28 mouse cellular contexts compared by ENCODE assay signal in the genomic region with DNA sequence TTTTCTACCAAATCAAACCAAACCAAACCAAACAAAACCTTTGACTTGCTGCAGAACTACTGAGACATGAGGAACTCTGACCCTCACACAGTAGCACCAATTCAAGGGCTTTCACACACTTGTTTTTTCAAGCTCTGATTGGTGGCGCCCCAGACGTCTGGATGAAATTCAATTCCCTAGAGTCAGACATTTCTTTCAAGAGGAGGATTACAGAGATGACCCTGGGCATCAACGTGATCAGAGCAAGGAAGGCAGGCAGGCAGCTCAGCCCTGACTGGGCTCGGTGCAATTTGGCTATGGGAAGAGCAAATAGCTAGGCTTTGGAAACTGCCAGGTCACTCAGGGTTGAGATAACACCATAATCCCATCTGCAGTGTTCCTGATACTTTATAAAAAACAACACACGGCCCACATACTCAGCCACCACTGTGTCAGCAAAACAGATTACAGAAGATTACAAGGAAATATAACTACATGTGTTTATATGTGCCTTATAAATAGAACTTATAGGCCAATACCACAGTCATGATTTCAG. TPM values are rescaled to one million over a fixed set of nuclear protein-coding genes. Genes with fewer than 3 reads are reported as not detected.
DNase-seq lines count a peak whose midpoint lies in the region; ATAC-seq and TF ChIP-seq lines count a peak whose summit lies in the region.
"Had no signal": no experiment of that assay in that cellular context is flagged by ENCODE, and none has a peak within 500 bp of the region (broad histone marks: within the 10 kb centered on the region; RNA-seq: fewer than 3 reads in every experiment).

No protein-coding gene starts in this region.

- DNase-seq in lung, embryonic 14.5 days = no peak
- DNase-seq in lung, postnatal 0 days (ENCODE audit: low spot score) = no peak
- DNase-seq in embryo, embryonic 10.5 days (ENCODE audit: low spot score) = peak; percentile 54
- peak; percentile 32 for DNase-seq in embryonic facial prominence, embryonic 10.5 days (ENCODE audit: low spot score)
- DNase-seq: adrenal gland, adult 8-10 months; cerebellum, adult 9-11 months; kidney, adult 18-20 months; kidney, postnatal 10 days; right cerebral cortex, postnatal 25 days had no signal

- H3K27me3 ChIP-seq in lung, embryonic 14.5 days (ENCODE audit: insufficient read depth, low read length) = no peaks in the 10 kb centered on the region
- 0 out of 2 replicates have a peak, but pooled peaks cover 4% of the 10 kb centered on the region for H3K27me3 ChIP-seq in lung, postnatal 0 days (replicated peaks; ENCODE audit: insufficient read depth, low read length)
- H3K27me3 ChIP-seq in embryonic facial prominence, embryonic 10.5 days (replicated peaks; ENCODE audit: low read depth, poor library complexity, severe bottlenecking) = peaks cover 35% of the 10 kb centered on the region
- H3K27me3 ChIP-seq: limb, embryonic 15.5 days had no signal

- no peak overlapping the region for H3K4me3 ChIP-seq in lung, embryonic 14.5 days (ENCODE audit: low read depth, low read length)
- no peak overlapping the region for H3K4me3 ChIP-seq in lung, postnatal 0 days (ENCODE audit: low read depth, low read length)
- no peak overlapping the region for H3K4me3 ChIP-seq in embryonic facial prominence, embryonic 10.5 days
- H3K4me3 ChIP-seq: forebrain, embryonic 12.5 days; heart, embryonic 12.5 days; layer of hippocampus, adult 2 months; limb, embryonic 15.5 days had no signal

- no peak for TF ChIP-seq EP300 in lung, postnatal 0 days (IDR thresholded peaks at IDR 0.05)

- peaks cover 7% of the 10 kb centered on the region; the same call in 1 of the 2 replicates for H3K4me1 ChIP-seq in lung, embryonic 14.5 days (ENCODE audit: insufficient read depth)
- H3K4me1 ChIP-seq in lung, postnatal 0 days (ENCODE audit: insufficient read depth, low read depth, low read length) = peaks cover 3% of the 10 kb centered on the region; the same call in 1 of the 2 replicates
- H3K4me1 ChIP-seq in embryonic facial prominence, embryonic 10.5 days = peaks cover 29% of the 10 kb centered on the region

- H3K9me3 ChIP-seq in lung, embryonic 14.5 days (ENCODE audit: low read depth, low read length) = no peaks in the 10 kb centered on the region
- H3K9me3 ChIP-seq in lung, postnatal 0 days (ENCODE audit: low read length) = no peaks in the 10 kb centered on the region
- H3K9me3 ChIP-seq in embryonic facial prominence, embryonic 10.5 days = no peaks in the 10 kb centered on the region
- H3K9me3 ChIP-seq: forebrain, embryonic 12.5 days; heart, embryonic 12.5 days; limb, embryonic 15.5 days had no signal

- ATAC-seq in lung, embryonic 14.5 days (ENCODE audit: insufficient read depth) = no peak
- no peak for ATAC-seq in lung, postnatal 0 days
- peak; percentile 55 for ATAC-seq in megakaryocyte-erythroid progenitor cell, adult 5-6 weeks (replicated peaks; ENCODE audit: low FRiP score, low TSS enrichment, poor library complexity, severe bottlenecking)
- no peak for ATAC-seq in frontal cortex, adult (ENCODE audit: low TSS enrichment)
- no peak for ATAC-seq in CD4-positive, CD25-positive, alpha-beta regulatory T cell, adult 4 months
- ATAC-seq: hindbrain, embryonic 16.5 days had no signal

- H3K9ac ChIP-seq in lung, embryonic 14.5 days = no peak overlapping the region
- H3K9ac ChIP-seq in lung, postnatal 0 days (replicated peaks; ENCODE audit: low read depth) = no peak overlapping the region
- H3K9ac ChIP-seq: forebrain, embryonic 12.5 days; heart, embryonic 12.5 days; limb, embryonic 15.5 days had no signal

- H3K27ac ChIP-seq in lung, embryonic 14.5 days (ENCODE audit: low read depth) = no peak overlapping the region
- H3K27ac ChIP-seq in lung, postnatal 0 days (ENCODE audit: low read length) = no peak overlapping the region
- no peak overlapping the region for H3K27ac ChIP-seq in embryonic facial prominence, embryonic 10.5 days (replicated peaks)
- H3K27ac ChIP-seq: forebrain, embryonic 12.5 days; layer of hippocampus, adult 2 months; limb, embryonic 15.5 days; macrophage had no signal

- 0 out of 2 replicates have a peak overlapping the region, but pooled peaks have one; percentile 16 for H3K4me2 ChIP-seq in lung, embryonic 14.5 days
- H3K4me2 ChIP-seq in lung, postnatal 0 days (replicated peaks; ENCODE audit: low read depth, low read length) = no peak overlapping the region
- H3K4me2 ChIP-seq: forebrain, embryonic 12.5 days; heart, embryonic 12.5 days; limb, embryonic 15.5 days had no signal

- no peaks in the 10 kb centered on the region for H3K36me3 ChIP-seq in lung, embryonic 14.5 days (ENCODE audit: insufficient read depth)
- H3K36me3 ChIP-seq in lung, postnatal 0 days (ENCODE audit: insufficient read depth, low read length) = no peaks in the 10 kb centered on the region
- H3K36me3 ChIP-seq in embryonic facial prominence, embryonic 10.5 days (replicated peaks) = no peaks in the 10 kb centered on the region
- H3K36me3 ChIP-seq: forebrain, embryonic 12.5 days; heart, embryonic 12.5 days; limb, embryonic 15.5 days had no signal

- WGBS in lung, embryonic 14.5 days = 16% methylated on average over 5 of the region's 5 CpGs
- WGBS in lung, postnatal 0 days = 20% methylated on average over 5 of the region's 5 CpGs
- 21% methylated on average over 5 of the region's 5 CpGs for WGBS in embryonic facial prominence, embryonic 10.5 days

- no peak for TF ChIP-seq CTCF in lung, embryonic 14.5 days (IDR thresholded peaks at IDR 0.05; ENCODE audit: low read depth)
- TF ChIP-seq CTCF in lung, postnatal 0 days (IDR thresholded peaks at IDR 0.05) = no peak

RNA-seq across cellular contexts. Expression of a gene that starts 0.8 kb away (rescaled TPM):
- 2.0 and 2.3 TPM in 2 replicates for polyA plus RNA-seq in lung, embryonic 14.5 days (2014; fragmentation: Nextera tagmentation; extraction: Ambion mirVana)
- polyA plus RNA-seq in lung, postnatal 0 days (2015; fragmentation: Nextera tagmentation; extraction: Ambion mirVana) = 5.2 and 6.1 TPM in 2 replicates
- not detected in 2 replicates for polyA plus RNA-seq in embryonic facial prominence, embryonic 10.5 days (2016; fragmentation: Nextera tagmentation; extraction: Ambion mirVana)
- not detected in 2 replicates for total RNA-seq in megakaryocyte-erythroid progenitor cell, adult 5-6 weeks (2014; fragmentation: Nextera tagmentation)
- total RNA-seq in megakaryocyte-erythroid progenitor cell, adult 5-6 weeks (2017) = not detected in 2 replicates
- polyA plus RNA-seq in CD4-positive, CD25-positive, alpha-beta regulatory T cell, adult 4 months (2017; shearing (Covaris generic)) = not detected
- total RNA-seq: granulocyte monocyte progenitor cell, adult 5-6 weeks; neutrophil, adult 5-6 weeks had no signal
- polyA plus RNA-seq: macrophage; thymus, postnatal 0 days had no signal

RNA-seq across cellular contexts. Expression of a gene that starts 16.4 kb away (rescaled TPM):
- polyA plus RNA-seq in lung, embryonic 14.5 days (2014; fragmentation: Nextera tagmentation; extraction: Ambion mirVana) = not detected in 2 replicates
- polyA plus RNA-seq in lung, postnatal 0 days (2015; fragmentation: Nextera tagmentation; extraction: Ambion mirVana) = 0.20 TPM in 1 of 2 replicates, not detected in the other
- not detected in 2 replicates for polyA plus RNA-seq in embryonic facial prominence, embryonic 10.5 days (2016; fragmentation: Nextera tagmentation; extraction: Ambion mirVana)
- not detected in 2 replicates for total RNA-seq in megakaryocyte-erythroid progenitor cell, adult 5-6 weeks (2014; fragmentation: Nextera tagmentation)
- not detected in 2 replicates for total RNA-seq in megakaryocyte-erythroid progenitor cell, adult 5-6 weeks (2017)
- not detected for polyA plus RNA-seq in CD4-positive, CD25-positive, alpha-beta regulatory T cell, adult 4 months (2017; shearing (Covaris generic))
- total RNA-seq: adrenal gland, adult 8-10 months; gastrocnemius, adult 8-10 months; granulocyte monocyte progenitor cell, adult 5-6 weeks; heart, postnatal 25 days; layer of hippocampus, adult 2 months; left cerebral cortex, postnatal 36 days; midbrain, postnatal 0 days; neutrophil, adult 5-6 weeks had no signal
- polyA plus RNA-seq: cortical plate, adult 2 months; forebrain, embryonic 12.5 days; frontal cortex, adult 2 months; heart, embryonic 12.5 days; hindbrain, embryonic 16.5 days; limb, embryonic 15.5 days; macrophage; midbrain, postnatal 0 days had no signal

RNA-seq across cellular contexts. Expression of a gene that starts 38.8 kb away (rescaled TPM):
- polyA plus RNA-seq in lung, embryonic 14.5 days (2014; fragmentation: Nextera tagmentation; extraction: Ambion mirVana) = not detected in 2 replicates
- polyA plus RNA-seq in lung, postnatal 0 days (2015; fragmentation: Nextera tagmentation; extraction: Ambion mirVana) = 0.11 and 0.31 TPM in 2 replicates
- not detected in 2 replicates for polyA plus RNA-seq in embryonic facial prominence, embryonic 10.5 days (2016; fragmentation: Nextera tagmentation; extraction: Ambion mirVana)
- not detected in 2 replicates for total RNA-seq in megakaryocyte-erythroid progenitor cell, adult 5-6 weeks (2014; fragmentation: Nextera tagmentation)
- not detected in 2 replicates for total RNA-seq in megakaryocyte-erythroid progenitor cell, adult 5-6 weeks (2017)
- polyA plus RNA-seq in CD4-positive, CD25-positive, alpha-beta regulatory T cell, adult 4 months (2017; shearing (Covaris generic)) = not detected
- total RNA-seq: adrenal gland, adult 8-10 months; gastrocnemius, adult 8-10 months; granulocyte monocyte progenitor cell, adult 5-6 weeks; heart, postnatal 25 days; layer of hippocampus, adult 2 months; midbrain, postnatal 0 days; neutrophil, adult 5-6 weeks had no signal
- polyA plus RNA-seq: forebrain, embryonic 12.5 days; heart, embryonic 12.5 days; hindbrain, embryonic 16.5 days; limb, embryonic 15.5 days; macrophage; midbrain, postnatal 0 days had no signal

RNA-seq across cellular contexts. Expression of a gene that starts 39.3 kb away (rescaled TPM):
- polyA plus RNA-seq in lung, embryonic 14.5 days (2014; fragmentation: Nextera tagmentation; extraction: Ambion mirVana) = not detected in 2 replicates
- not detected in 2 replicates for polyA plus RNA-seq in lung, postnatal 0 days (2015; fragmentation: Nextera tagmentation; extraction: Ambion mirVana)
- not detected in 2 replicates for polyA plus RNA-seq in embryonic facial prominence, embryonic 10.5 days (2016; fragmentation: Nextera tagmentation; extraction: Ambion mirVana)
- total RNA-seq in megakaryocyte-erythroid progenitor cell, adult 5-6 weeks (2014; fragmentation: Nextera tagmentation) = not detected in 2 replicates
- total RNA-seq in megakaryocyte-erythroid progenitor cell, adult 5-6 weeks (2017) = not detected in 2 replicates
- not detected for polyA plus RNA-seq in CD4-positive, CD25-positive, alpha-beta regulatory T cell, adult 4 months (2017; shearing (Covaris generic))
- total RNA-seq: adrenal gland, adult 8-10 months; gastrocnemius, adult 8-10 months; granulocyte monocyte progenitor cell, adult 5-6 weeks; layer of hippocampus, adult 2 months; left cerebral cortex, postnatal 36 days; midbrain, postnatal 0 days; neutrophil, adult 5-6 weeks had no signal
- polyA plus RNA-seq: cortical plate, adult 2 months; forebrain, embryonic 12.5 days; frontal cortex, adult 2 months; hindbrain, embryonic 16.5 days; limb, embryonic 15.5 days; macrophage; midbrain, postnatal 0 days; stomach, embryonic 16.5 days; thymus, postnatal 0 days had no signal

RNA-seq across cellular contexts. Expression of a gene that starts 53.9 kb away (rescaled TPM):
- 15.5 and 16.8 TPM in 2 replicates for polyA plus RNA-seq in lung, embryonic 14.5 days (2014; fragmentation: Nextera tagmentation; extraction: Ambion mirVana)
- polyA plus RNA-seq in lung, postnatal 0 days (2015; fragmentation: Nextera tagmentation; extraction: Ambion mirVana) = 11.7 and 13.9 TPM in 2 replicates
- 4.8 and 6.2 TPM in 2 replicates for polyA plus RNA-seq in embryonic facial prominence, embryonic 10.5 days (2016; fragmentation: Nextera tagmentation; extraction: Ambion mirVana)
- not detected in 2 replicates for total RNA-seq in megakaryocyte-erythroid progenitor cell, adult 5-6 weeks (2014; fragmentation: Nextera tagmentation)
- total RNA-seq in megakaryocyte-erythroid progenitor cell, adult 5-6 weeks (2017) = not detected in 2 replicates
- not detected for polyA plus RNA-seq in CD4-positive, CD25-positive, alpha-beta regulatory T cell, adult 4 months (2017; shearing (Covaris generic))
- total RNA-seq: neutrophil, adult 5-6 weeks had no signal

Comparison
In these comparisons a context has a peak if more than half of its experiments do, and no peak if none do; other contexts are left out.
1. DNase-seq: peak in embryo, embryonic 10.5 days (single experiment) and embryonic facial prominence, embryonic 10.5 days (single experiment); none in lung, embryonic 14.5 days (single experiment) and lung, postnatal 0 days (single experiment).